Mouse (Mus musculus) inflammation-experienced regulatory T-cells, adult 6 months (primary cell): ENCODE data around the gene Bcl2l2. TPM values are rescaled to one million over a fixed set of nuclear protein-coding genes. Genes with fewer than 3 reads are reported as not detected.

Source experiments
- ATAC-seq: one replicate; pipeline ENCODE4 v1.8.0; 2017
- polyA plus RNA-seq, 3 experiments: library from polyadenylated mRNA; unstranded; fragments of 100-300 nt; shearing (Covaris generic); gene quantifications; one replicate each; pipeline ENCODE4 v1.2.1; 2017

Bcl2l2 gene
- polyA plus RNA-seq, 3 experiments from 2014 or later = 1.3 to 2.1 (median 1.7) TPM

- no peak for ATAC-seq
Measured at GRCm38 (mm10) chr14:54937361-54938182, 54.4 kb downstream of the Bcl2l2 start.

Other genes with a start within 250 kb of the Bcl2l2 start
- not detected for gene Gm17606, start 242.4 kb upstream of the Bcl2l2 start, polyA plus RNA-seq
- gene Cdh24, start 242.0 kb upstream of the Bcl2l2 start, polyA plus RNA-seq = under 1 TPM; 0.12 to 0.42 (median 0.15) TPM
- 10 to 100 TPM; 87.2 to 94.2 (median 92.9) TPM for gene 1700123O20Rik, start 197.2 kb upstream of the Bcl2l2 start, polyA plus RNA-seq
- gene Acin1, start 196.4 kb upstream of the Bcl2l2 start, polyA plus RNA-seq = 100 to 1,000 TPM; 108 to 175 (median 154) TPM
- gene Gm29776, start 184.5 kb upstream of the Bcl2l2 start, polyA plus RNA-seq = under 1 TPM in 2 of 3 experiments, not detected in 1; 0.28 to 0.40 TPM
- not detected for gene Cebpe, start 171.2 kb upstream of the Bcl2l2 start, polyA plus RNA-seq
- gene Slc7a8, start 101.4 kb upstream of the Bcl2l2 start, polyA plus RNA-seq = under 1 TPM in 2 of 3 experiments, not detected in 1; 0.20 to 0.29 TPM
- gene Rnf212b, start 69.2 kb upstream of the Bcl2l2 start, polyA plus RNA-seq = not detected
- gene Homez, start 12.4 kb upstream of the Bcl2l2 start, polyA plus RNA-seq = 1 to 10 TPM; 2.1 to 8.4 (median 7.9) TPM
- gene Ppp1r3e, start 5.8 kb upstream of the Bcl2l2 start, polyA plus RNA-seq = 1 to 10 TPM in 2 of 3 experiments, not detected in 1; 2.4 to 4.1 TPM
- gene Gm20521, start 64 bp downstream of the Bcl2l2 start, polyA plus RNA-seq = 1 to 10 TPM in 1 of 3 experiments, not detected in 2; 1.6 TPM
- 10 to 100 TPM; 18.6 to 36.8 (median 22.6) TPM for gene Pabpn1, start 9.1 kb downstream of the Bcl2l2 start, polyA plus RNA-seq
- gene Slc22a17, start 29.8 kb downstream of the Bcl2l2 start, polyA plus RNA-seq = 1 to 10 TPM in 2 of 3 experiments, under 1 TPM in 1; 0.25 to 1.6 (median 1.4) TPM
- gene Efs, start 42.7 kb downstream of the Bcl2l2 start, polyA plus RNA-seq = not detected
- not detected for gene Il25, start 49.3 kb downstream of the Bcl2l2 start, polyA plus RNA-seq
- not detected for gene Cmtm5, start 52.9 kb downstream of the Bcl2l2 start, polyA plus RNA-seq
- not detected for gene Myh6, start 83.5 kb downstream of the Bcl2l2 start, polyA plus RNA-seq
- gene Gm17428, start 93.6 kb downstream of the Bcl2l2 start, polyA plus RNA-seq = not detected
- not detected for gene Myh7, start 111.2 kb downstream of the Bcl2l2 start, polyA plus RNA-seq
- gene Ngdn, start 132.1 kb downstream of the Bcl2l2 start, polyA plus RNA-seq = 100 to 1,000 TPM; 177 to 182 (median 181) TPM
- gene Zfhx2, start 208.9 kb downstream of the Bcl2l2 start, polyA plus RNA-seq = 1 to 10 TPM; 4.1 to 4.9 (median 4.2) TPM
- 10 to 100 TPM in 1 of 3 experiments, 1 to 10 TPM in 2; 7.8 to 12.1 (median 9.3) TPM for gene Thtpa, start 211.4 kb downstream of the Bcl2l2 start, polyA plus RNA-seq
- gene Ap1g2, start 223.2 kb downstream of the Bcl2l2 start, polyA plus RNA-seq = 100 to 1,000 TPM; 103 to 111 (median 110) TPM
- not detected for gene Jph4, start 233.6 kb downstream of the Bcl2l2 start, polyA plus RNA-seq